Mouse (Mus musculus) heart, postnatal 14 days (tissue): ENCODE results near the gene Liph. TPM values are rescaled to one million over a fixed set of nuclear protein-coding genes. Genes with fewer than 3 reads are reported as not detected.
"Not testable (repeated sequence)": the region's sequence is repeated elsewhere in the genome, so short reads cannot be mapped to it uniquely, and the experiment has no call there.

Source experiments
- DNase-seq, 2 experiments: peaks; one replicate each; pipeline ENCODE4 v3.0.0; 2021 to 2022
- intact Hi-C: fragments of 180-260 bp; cut with DNase I; formaldehyde crosslinking; loops from one replicate; pipeline ENCODE4 v1.15.1; 2025
- long read RNA-seq, 2 experiments: library from polyadenylated mRNA; stranded (forward); transcript quantifications; one replicate each; pipeline ENCODE4 v2.0.0; 2021
- total RNA-seq, 2 experiments: library from RNA; stranded (reverse); gene quantifications; 2 replicates each; pipeline ENCODE4 v1.2.3; 2021

The Liph gene
- total RNA-seq = under 1 TPM in 1 of 2 experiments, not detected in 1; 0.22 TPM
- long read RNA-seq, experiment 1 = 0 reads
- long read RNA-seq, experiment 2 = 0 reads

- intact Hi-C loops = no loop called here
- peak; percentile 10 to 13 for DNase-seq
Measured at GRCm38 (mm10) chr16:21995304-21995703, at the start of gene Liph. Liph (minus strand) TSS chr16:21995663.

- DNase-seq = no peak
- intact Hi-C loops = no loop called here
Measured at GRCm38 (mm10) chr16:22043830-22044229, 48.4 kb upstream of the Liph start.

- intact Hi-C loops = no loop called here
- DNase-seq = no peak
Measured at GRCm38 (mm10) chr16:22039978-22040377, 44.5 kb upstream of the Liph start.

- DNase-seq = no peak
- intact Hi-C loops = no loop called here
Measured at GRCm38 (mm10) chr16:22038554-22038953, 43.1 kb upstream of the Liph start.

GRCm38 (mm10) chr16:22027474-22027873 is 32.0 kb upstream of the Liph start:
- intact Hi-C loops = no loop called here
- DNase-seq = no peak

- intact Hi-C loops = no loop called here
- DNase-seq = peak in 1 of 2 experiments; percentile 20
Measured at GRCm38 (mm10) chr16:22022122-22022521, 26.7 kb upstream of the Liph start.

- intact Hi-C loops = loop anchor here (5.0 to 10.0 kb wide), 2 partner anchors 178 to 249 kb away; partner anchors contain the start of gene Tra2b
- DNase-seq = no peak
Measured at GRCm38 (mm10) chr16:22015569-22015968, 20.1 kb upstream of the Liph start.

- intact Hi-C loops = loop anchor here (5.0 kb wide), 1 partner anchor 62 kb away; the partner anchor contains the start of gene Tmem41a
- peak in 1 of 2 experiments; percentile 47 for DNase-seq
Measured at GRCm38 (mm10) chr16:22009596-22009995, 14.1 kb upstream of the Liph start.

- peak; percentile 100 for DNase-seq
- intact Hi-C loops = loop anchor here (5.0 kb wide), 1 partner anchor 62 kb away; the partner anchor contains the start of gene Tmem41a
Measured at GRCm38 (mm10) chr16:22009099-22009584, 13.7 kb upstream of the Liph start, which contains the start of gene Senp2. Senp2 (plus strand) TSS chr16:22009484.

GRCm38 (mm10) chr16:22001606-22002005 is 6.1 kb upstream of the Liph start:
- intact Hi-C loops = no loop called here
- no peak for DNase-seq

- no peak for DNase-seq
- intact Hi-C loops = no loop called here
Measured at GRCm38 (mm10) chr16:22001172-22001571, 5.7 kb upstream of the Liph start.

- intact Hi-C loops = no loop called here
- no peak for DNase-seq
Measured at GRCm38 (mm10) chr16:21999941-22000690, 4.7 kb upstream of the Liph start.

- intact Hi-C loops = no loop called here
- no peak for DNase-seq
Measured at GRCm38 (mm10) chr16:21998061-21998460, 2.6 kb upstream of the Liph start.

GRCm38 (mm10) chr16:21996881-21997641 is 1.6 kb upstream of the Liph start:
- intact Hi-C loops = no loop called here
- DNase-seq = no peak

GRCm38 (mm10) chr16:21996402-21996801 is 939 bp upstream of the Liph start:
- no peak for DNase-seq
- intact Hi-C loops = no loop called here

- no peak for DNase-seq
- intact Hi-C loops = no loop called here
Measured at GRCm38 (mm10) chr16:21991774-21992173, 3.7 kb downstream of the Liph start.

GRCm38 (mm10) chr16:21990893-21991292 is 4.6 kb downstream of the Liph start:
- DNase-seq, intact Hi-C loops: not testable (repeated sequence)

GRCm38 (mm10) chr16:21987956-21988355 is 7.5 kb downstream of the Liph start:
- DNase-seq = no peak
- intact Hi-C loops = no loop called here

GRCm38 (mm10) chr16:21986191-21986590 is 9.3 kb downstream of the Liph start:
- DNase-seq = no peak
- intact Hi-C loops = no loop called here

GRCm38 (mm10) chr16:21984091-21984490 is 11.4 kb downstream of the Liph start:
- intact Hi-C loops = no loop called here
- no peak for DNase-seq

- no peak for DNase-seq
- intact Hi-C loops = no loop called here
Measured at GRCm38 (mm10) chr16:21983581-21983980, 11.9 kb downstream of the Liph start.
